Mouse (Mus musculus) liver, embryonic 16.5 days (tissue): Measurements from ENCODE around the gene Dpep1. TPM values are rescaled to one million over a fixed set of nuclear protein-coding genes. Genes with fewer than 3 reads are reported as not detected.
A peak's percentile ranks its signal among the peaks of the same experiment; 100 is the strongest.

Experiments used
- ATAC-seq: fragments of 200-750 bp; cut with Nextera tagmentation; 2 replicates; pipeline ENCODE4 v1.8.0; 2017; ENCODE audit warnings: low read depth, mild to moderate bottlenecking, moderate number of reproducible peaks, moderate library complexity
- H3K27ac ChIP-seq: fragments of 300-500 bp; sonication (generic); 2 replicates; pipeline ENCODE4 v1.5.1; 2014; ENCODE audit warnings: mild to moderate bottlenecking, low read length
- H3K27me3 ChIP-seq: fragments of 300-500 bp; sonication (generic); 2 replicates; pipeline ENCODE4 v1.6.1; 2014; ENCODE audit warnings: low read depth, low read length, mixed read lengths; ENCODE audit not compliant: control insufficient read depth, insufficient read depth
- H3K36me3 ChIP-seq: fragments of 300-500 bp; sonication (generic); 2 replicates; pipeline ENCODE4 v1.6.1; 2014; ENCODE audit warnings: mild to moderate bottlenecking; ENCODE audit not compliant: control insufficient read depth, insufficient read depth
- H3K4me1 ChIP-seq: fragments of 300-500 bp; sonication (generic); 2 replicates; pipeline ENCODE4 v1.6.1; 2014; ENCODE audit warnings: low read depth, low read length, mixed read lengths; ENCODE audit not compliant: control insufficient read depth
- H3K4me2 ChIP-seq: fragments of 300-500 bp; sonication (generic); 2 replicates; pipeline ENCODE4 v1.6.1; 2014; ENCODE audit warnings: low read depth, low read length, mixed read lengths
- H3K4me3 ChIP-seq: fragments of 300-500 bp; sonication (generic); 2 replicates; pipeline ENCODE4 v1.5.1; 2014; ENCODE audit warnings: low read depth, mild to moderate bottlenecking, low read length
- H3K9ac ChIP-seq: fragments of 300-500 bp; sonication (generic); 2 replicates; pipeline ENCODE4 v1.6.1; 2014; ENCODE audit warnings: low read depth, low read length
- H3K9me3 ChIP-seq: fragments of 300-500 bp; sonication (generic); replicated peaks from 2 replicates; pipeline ENCODE4 v1.6.1; 2016; ENCODE audit warnings: low read length; ENCODE audit not compliant: control insufficient read depth
- WGBS: fragments of 180-500 bp; shearing (Covaris S2); extraction: QIAGEN DNeasy Blood & Tissue Kit; methylation state at CpG from one replicate; pipeline ENCODE4 v1.1.7; 2014; ENCODE audit not compliant: insufficient replicate concordance; 5-methylcytosine and 5-hydroxymethylcytosine counted together
- polyA plus RNA-seq: library from polyadenylated mRNA; unstranded; fragments of >200 nt; fragmentation: Nextera tagmentation; extraction: Ambion mirVana; gene quantifications from 2 replicates; pipeline ENCODE4 v1.2.1, GENCODE M21; 2015

Dpep1 gene
- polyA plus RNA-seq, 1 experiment from 2014 or later, result 0.39 TPM

GRCm38 (mm10) chr8:123235520-123236497 lies 49.8 kb downstream of the Dpep1 start, which contains the start of gene Spata2l:
Spata2l (minus strand) TSS chr8:123236233.
- Histone ChIP-seq H3K27ac (no peak within 1 kb of the TSS), H3K9me3 (no peaks in the 10 kb centered on the region), H3K36me3 (no peaks in the 10 kb centered on the region), H3K9ac (peak within 1 kb of the TSS; percentile 61), H3K4me2 (peak within 1 kb of the TSS; percentile 94), H3K27me3 (peaks cover 15% of the 10 kb centered on the region), H3K4me3 (peak within 1 kb of the TSS; percentile 70), H3K4me1 (peaks cover 18% of the 10 kb centered on the region)
- peak; percentile 86 for ATAC-seq
- WGBS, result under 1% methylated on average over 57 of the region's 57 CpGs

- peaks cover 26% of the 10 kb centered on the region for H3K4me1 ChIP-seq
- no peak for ATAC-seq
- 85% methylated on average over 10 of the region's 10 CpGs for WGBS
- H3K4me2 ChIP-seq, result no peak overlapping the region
- peaks cover 15% of the 10 kb centered on the region for H3K27me3 ChIP-seq
- no peak overlapping the region for H3K4me3 ChIP-seq
- no peak overlapping the region for H3K27ac ChIP-seq
- H3K9ac ChIP-seq, result no peak overlapping the region
- H3K36me3 ChIP-seq, result no peaks in the 10 kb centered on the region
- no peaks in the 10 kb centered on the region for H3K9me3 ChIP-seq
These were observed 53.4 kb downstream of the Dpep1 start for GRCm38 (mm10) chr8:123239398-123239797.

- Histone ChIP-seq H3K9ac (no peak overlapping the region), H3K4me2 (no peak overlapping the region), H3K27ac (peak overlapping the region; percentile 50), H3K27me3 (no peaks in the 10 kb centered on the region), H3K36me3 (peaks cover 1% of the 10 kb centered on the region), H3K9me3 (no peaks in the 10 kb centered on the region), H3K4me1 (peaks cover 8% of the 10 kb centered on the region), H3K4me3 (no peak overlapping the region)
- ATAC-seq, result peak; percentile 61
- WGBS, result 65% methylated on average over 7 of the region's 7 CpGs
These were observed 56.3 kb downstream of the Dpep1 start for GRCm38 (mm10) chr8:123242107-123242923.

DNA sequence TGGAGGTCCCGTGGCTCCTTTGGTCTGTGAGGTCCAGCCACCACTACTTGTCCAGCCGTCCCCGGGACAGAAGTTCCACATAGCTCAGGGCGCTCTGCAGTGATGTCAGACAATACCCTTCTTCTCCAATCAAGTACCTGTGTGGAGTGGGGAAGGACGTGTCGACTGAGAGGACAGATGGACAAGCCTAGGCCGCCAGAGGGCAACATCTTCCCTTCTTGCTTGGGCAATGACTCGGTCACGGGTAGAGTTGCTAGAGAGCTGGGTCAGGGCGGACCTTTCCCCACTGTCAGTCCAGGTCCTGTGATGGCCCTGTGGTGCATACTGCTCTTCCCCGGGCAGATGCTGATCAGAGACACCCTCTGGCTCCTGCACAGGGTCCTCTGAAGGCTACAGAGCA lies 57.0 kb downstream of the Dpep1 start:
- no peak overlapping the region for H3K9ac ChIP-seq
- no peak for ATAC-seq
- peaks cover 8% of the 10 kb centered on the region for H3K4me1 ChIP-seq
- H3K4me3 ChIP-seq, result no peak overlapping the region
- H3K27ac ChIP-seq, result no peak overlapping the region
- no peaks in the 10 kb centered on the region for H3K27me3 ChIP-seq
- H3K9me3 ChIP-seq, result no peaks in the 10 kb centered on the region
- WGBS, result 67% methylated on average over 11 of the region's 11 CpGs
- no peak overlapping the region for H3K4me2 ChIP-seq
- peaks cover 5% of the 10 kb centered on the region for H3K36me3 ChIP-seq

DNA sequence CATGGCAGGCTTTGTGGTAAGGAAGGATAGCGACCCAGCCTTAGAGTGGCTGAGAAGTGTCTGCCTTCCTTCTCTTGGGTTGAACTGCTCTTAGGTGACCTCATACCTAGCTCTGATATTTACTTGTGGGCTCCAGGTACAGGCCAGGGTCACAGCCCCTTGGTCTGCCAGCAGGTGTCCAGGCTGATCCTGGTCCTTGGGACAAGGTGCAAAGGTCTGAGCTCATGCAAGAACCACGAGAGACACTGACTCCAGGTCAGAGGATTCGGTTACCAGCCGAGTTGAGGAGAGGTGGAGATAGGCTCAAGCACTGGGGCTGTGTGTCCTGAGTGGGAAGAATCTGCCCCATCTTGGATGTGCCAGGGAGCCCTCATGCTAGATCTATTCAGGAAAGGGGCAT lies 58.3 kb downstream of the Dpep1 start:
- Histone ChIP-seq H3K36me3 (peaks cover 5% of the 10 kb centered on the region), H3K9me3 (no peaks in the 10 kb centered on the region), H3K4me3 (no peak overlapping the region), H3K27me3 (no peaks in the 10 kb centered on the region), H3K27ac (no peak overlapping the region), H3K9ac (no peak overlapping the region), H3K4me2 (no peak overlapping the region), H3K4me1 (peaks cover 8% of the 10 kb centered on the region)
- WGBS, result 73% methylated on average over 4 of the region's 4 CpGs
- peak; percentile 55 for ATAC-seq

DNA sequence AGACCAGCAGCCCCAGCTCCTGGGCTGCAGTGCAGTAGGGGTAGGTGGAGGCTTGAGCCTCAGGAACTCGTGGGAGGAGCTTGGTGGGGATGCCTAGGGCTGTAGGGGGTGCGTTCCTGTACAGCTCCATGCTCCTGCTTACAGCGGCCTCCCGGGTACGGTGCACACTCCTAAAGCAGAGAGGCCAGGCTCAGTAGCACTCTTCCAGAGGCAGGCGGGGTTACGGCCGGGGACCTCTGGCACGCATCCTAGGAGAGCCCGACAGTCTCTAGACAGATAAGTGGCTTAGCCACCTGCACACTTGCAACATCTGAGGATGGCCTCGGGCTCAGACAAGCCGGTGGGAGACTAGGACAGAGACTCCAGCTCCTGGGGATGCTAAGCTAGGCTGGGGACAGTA lies 59.5 kb downstream of the Dpep1 start:
- no peak overlapping the region for H3K9ac ChIP-seq
- no peak overlapping the region for H3K4me3 ChIP-seq
- peaks cover 8% of the 10 kb centered on the region for H3K4me1 ChIP-seq
- no peaks in the 10 kb centered on the region for H3K9me3 ChIP-seq
- peaks cover 7% of the 10 kb centered on the region for H3K36me3 ChIP-seq
- H3K27me3 ChIP-seq, result no peaks in the 10 kb centered on the region
- no peak overlapping the region for H3K4me2 ChIP-seq
- no peak for ATAC-seq
- H3K27ac ChIP-seq, result no peak overlapping the region
- 77% methylated on average over 12 of the region's 12 CpGs for WGBS

GRCm38 (mm10) chr8:123247748-123248147 lies 61.7 kb downstream of the Dpep1 start:
- Histone ChIP-seq H3K4me1 (peaks cover 9% of the 10 kb centered on the region), H3K27me3 (no peaks in the 10 kb centered on the region), H3K4me3 (no peak overlapping the region), H3K9ac (no peak overlapping the region), H3K27ac (no peak overlapping the region), H3K36me3 (peaks cover 11% of the 10 kb centered on the region), H3K4me2 (no peak overlapping the region), H3K9me3 (no peaks in the 10 kb centered on the region)
- ATAC-seq, result no peak
- 91% methylated on average over 6 of the region's 6 CpGs for WGBS

DNA sequence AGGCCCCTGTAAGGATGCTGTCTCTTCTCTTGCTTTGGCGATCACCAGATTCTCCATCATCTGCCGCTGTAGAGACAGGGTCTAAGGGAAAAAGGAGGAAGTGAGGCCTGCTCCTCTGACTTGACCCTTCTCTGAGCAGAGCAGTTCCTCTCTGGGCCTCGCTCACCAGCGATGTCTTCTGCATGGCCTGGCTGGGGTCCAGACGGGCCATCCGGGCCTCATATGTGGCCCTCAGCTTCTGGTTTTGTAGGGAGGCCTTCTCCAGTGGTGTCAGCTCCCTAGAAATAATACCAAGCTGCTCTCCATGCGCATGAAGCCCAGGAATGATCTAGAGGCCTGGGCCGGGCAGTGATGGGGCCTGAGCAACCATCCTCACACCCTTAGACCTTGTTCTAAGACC lies 62.6 kb downstream of the Dpep1 start:
- Histone ChIP-seq H3K4me3 (no peak overlapping the region), H3K9me3 (no peaks in the 10 kb centered on the region), H3K4me2 (no peak overlapping the region), H3K36me3 (peaks cover 11% of the 10 kb centered on the region), H3K9ac (no peak overlapping the region), H3K27ac (no peak overlapping the region), H3K27me3 (no peaks in the 10 kb centered on the region), H3K4me1 (peaks cover 12% of the 10 kb centered on the region)
- ATAC-seq, result no peak
- 56% methylated on average over 8 of the region's 8 CpGs for WGBS
